Mouse (Mus musculus): ENCODE results near the gene Hist1h4d. TPM values are rescaled to one million over a fixed set of nuclear protein-coding genes. Genes with fewer than 3 reads are reported as not detected.
"Not testable (repeated sequence)": the region's sequence is repeated elsewhere in the genome, so short reads cannot be mapped to it uniquely, and the experiment has no call there.

The Hist1h4d gene
- 48.2 and 53.2 TPM in 2 replicates for polyA plus RNA-seq (2015; fragmentation: Nextera tagmentation; extraction: Ambion mirVana)

GRCm38 (mm10) chr13:23581408-23582218 lies at the start of gene Hist1h4d:
TSS of gene Hist1h4d (plus strand) at chr13:23581598.
- no peaks in the 10 kb centered on the region for H3K36me3 ChIP-seq
- peak within 1 kb of the TSS; percentile 79 for H3K27ac ChIP-seq
- no peaks in the 10 kb centered on the region for H3K27me3 ChIP-seq
- H3K9ac ChIP-seq: peak within 1 kb of the TSS; percentile 66
- peak within 1 kb of the TSS; percentile 79 for H3K4me2 ChIP-seq
- WGBS: under 1% methylated on average over 43 of the region's 43 CpGs
- H3K9me3 ChIP-seq (replicated peaks): no peaks in the 10 kb centered on the region
- ATAC-seq (replicated peaks; ENCODE audit: insufficient number of reproducible peaks, insufficient read depth, low FRiP score, low read depth): peak; percentile 84
- H3K4me1 ChIP-seq (replicated peaks): peaks cover 33% of the 10 kb centered on the region
- H3K4me3 ChIP-seq: peak within 1 kb of the TSS; percentile 57

GRCm38 (mm10) chr13:23532262-23533075 lies 48.9 kb upstream of the Hist1h4d start:
- 23% methylated on average over 9 of the region's 9 CpGs for WGBS
- Histone ChIP-seq H3K9ac (peak overlapping the region; percentile 59; the same call in 1 of the 2 replicates), H3K27ac (peak overlapping the region; percentile 92), H3K36me3 (no peaks in the 10 kb centered on the region), H3K4me3 (peak overlapping the region; percentile 56), H3K27me3 (no peaks in the 10 kb centered on the region), H3K4me1 (replicated peaks) (peaks cover 44% of the 10 kb centered on the region), H3K9me3 (replicated peaks) (no peaks in the 10 kb centered on the region), H3K4me2 (peak overlapping the region; percentile 79)
- no peak for ATAC-seq (replicated peaks; ENCODE audit: insufficient number of reproducible peaks, insufficient read depth, low FRiP score, low read depth)

GRCm38 (mm10) chr13:23533560-23534367 lies 47.6 kb upstream of the Hist1h4d start, which contains the start of gene Hist1h2af:
TSS of gene Hist1h2af (plus strand) at chr13:23533906.
- not testable (repeated sequence) for ATAC-seq (replicated peaks; ENCODE audit: insufficient number of reproducible peaks, insufficient read depth, low FRiP score, low read depth); H3K9me3 ChIP-seq (replicated peaks); H3K36me3 ChIP-seq; H3K27me3 ChIP-seq
- H3K4me3 ChIP-seq: peak within 1 kb of the TSS; percentile 56
- peak within 1 kb of the TSS; percentile 92 for H3K27ac ChIP-seq
- peaks cover 39% of the 10 kb centered on the region for H3K4me1 ChIP-seq (replicated peaks)
- H3K9ac ChIP-seq: peak within 1 kb of the TSS; percentile 59
- peak within 1 kb of the TSS; percentile 79 for H3K4me2 ChIP-seq
- under 1% methylated on average over 25 of the region's 53 CpGs for WGBS

- peaks cover 35% of the 10 kb centered on the region for H3K4me1 ChIP-seq (replicated peaks)
- 2% methylated on average over 15 of the region's 15 CpGs for whole genome bisulfite sequencing
- H3K36me3 ChIP-seq: no peaks in the 10 kb centered on the region
- peak overlapping the region; percentile 53 for H3K9ac ChIP-seq
- no peak for ATAC-seq (replicated peaks; ENCODE audit: insufficient number of reproducible peaks, insufficient read depth, low FRiP score, low read depth)
- no peaks in the 10 kb centered on the region for H3K27me3 ChIP-seq
- peak overlapping the region; percentile 79 for H3K4me2 ChIP-seq
- H3K4me3 ChIP-seq: peak overlapping the region; percentile 56
- peak overlapping the region; percentile 92 for H3K27ac ChIP-seq
- no peaks in the 10 kb centered on the region for H3K9me3 ChIP-seq (replicated peaks)
Observed at GRCm38 (mm10) chr13:23534368-23535131, 46.8 kb upstream of the Hist1h4d start.

- Histone ChIP-seq H3K9ac (peak within 1 kb of the TSS; percentile 56), H3K4me1 (replicated peaks) (peaks cover 35% of the 10 kb centered on the region), H3K27ac (peak within 1 kb of the TSS; percentile 92), H3K4me2 (peak within 1 kb of the TSS; percentile 79), H3K4me3 (peak within 1 kb of the TSS; percentile 56)
- not testable (repeated sequence) for H3K36me3 ChIP-seq; H3K9me3 ChIP-seq (replicated peaks); H3K27me3 ChIP-seq
- WGBS: under 1% methylated on average over 54 of the region's 62 CpGs
- peak; percentile 86 for ATAC-seq (replicated peaks; ENCODE audit: insufficient number of reproducible peaks, insufficient read depth, low FRiP score, low read depth)
Observed at GRCm38 (mm10) chr13:23535137-23536075, 46.0 kb upstream of the Hist1h4d start, which contains the start of gene Hist1h3g. TSS of gene Hist1h3g (plus strand) at chr13:23535422.

- no peak for ATAC-seq (replicated peaks; ENCODE audit: insufficient number of reproducible peaks, insufficient read depth, low FRiP score, low read depth)
- peak overlapping the region; percentile 56 for H3K4me3 ChIP-seq
Observed at GRCm38 (mm10) chr13:23536076-23536822, 45.1 kb upstream of the Hist1h4d start.

GRCm38 (mm10) chr13:23537006-23537710 lies 44.2 kb upstream of the Hist1h4d start:
- no peaks in the 10 kb centered on the region for H3K36me3 ChIP-seq
- ATAC-seq (replicated peaks; ENCODE audit: insufficient number of reproducible peaks, insufficient read depth, low FRiP score, low read depth): no peak
- H3K4me3 ChIP-seq: no peak overlapping the region
- peak overlapping the region; percentile 79; the same call in 1 of the 2 replicates for H3K4me2 ChIP-seq
- 73% methylated on average over 3 of the region's 3 CpGs for WGBS
- H3K27ac ChIP-seq: no peak overlapping the region
- no peaks in the 10 kb centered on the region for H3K9me3 ChIP-seq (replicated peaks)
- no peak overlapping the region for H3K9ac ChIP-seq
- H3K4me1 ChIP-seq (replicated peaks): peaks cover 30% of the 10 kb centered on the region
- H3K27me3 ChIP-seq: no peaks in the 10 kb centered on the region

More at GRCm38 (mm10) chr13:23536076-23536822, 45.1 kb upstream of the Hist1h4d start:
- no peaks in the 10 kb centered on the region for H3K36me3 ChIP-seq
- H3K9me3 ChIP-seq (replicated peaks): no peaks in the 10 kb centered on the region
- peak overlapping the region; percentile 79 for H3K4me2 ChIP-seq
- peak overlapping the region; percentile 56 for H3K9ac ChIP-seq
- peak overlapping the region; percentile 42; the same call in 1 of the 2 replicates for H3K27ac ChIP-seq
- WGBS: 21% methylated on average over 7 of the region's 7 CpGs
- peaks cover 35% of the 10 kb centered on the region for H3K4me1 ChIP-seq (replicated peaks)
- H3K27me3 ChIP-seq: no peaks in the 10 kb centered on the region

GRCm38 (mm10) chr13:23538249-23538648 lies 43.1 kb upstream of the Hist1h4d start:
- Histone ChIP-seq H3K4me2 (no peak overlapping the region), H3K9ac (no peak overlapping the region), H3K4me1 (replicated peaks) (peaks cover 26% of the 10 kb centered on the region), H3K27ac (no peak overlapping the region), H3K27me3 (no peaks in the 10 kb centered on the region), H3K9me3 (replicated peaks) (no peaks in the 10 kb centered on the region), H3K4me3 (no peak overlapping the region), H3K36me3 (no peaks in the 10 kb centered on the region)
- 77% methylated on average over 5 of the region's 5 CpGs for WGBS
- ATAC-seq (replicated peaks; ENCODE audit: insufficient number of reproducible peaks, insufficient read depth, low FRiP score, low read depth): no peak

Data from heart, embryonic 15.5 days (tissue).